9 mouse cellular contexts compared by ENCODE assay signal in genomic region chr7:73772275-73772765, GRCm38 (mm10). TPM values are rescaled to one million over a fixed set of nuclear protein-coding genes. Genes with fewer than 3 reads are reported as not detected.
DNase-seq lines count a peak whose midpoint lies in the region; ATAC-seq and TF ChIP-seq lines count a peak whose summit lies in the region.
"Had no signal": no experiment of that assay in that cellular context is flagged by ENCODE, and none has a peak within 500 bp of the region (broad histone marks: within the 10 kb centered on the region; RNA-seq: fewer than 3 reads in every experiment).

No protein-coding gene starts in this region.

- H3K4me3 ChIP-seq in forebrain, embryonic 14.5 days (ENCODE audit: low read depth, low read length): no peak overlapping the region
- H3K4me3 ChIP-seq in forebrain, embryonic 11.5 days (ENCODE audit: low read depth, low read length): no peak overlapping the region
- H3K4me3 ChIP-seq in midbrain, postnatal 0 days (ENCODE audit: low read depth, low read length): no peak overlapping the region
- no peak overlapping the region for H3K4me3 ChIP-seq in midbrain, embryonic 10.5 days
- no peak overlapping the region for H3K4me3 ChIP-seq in limb, embryonic 13.5 days
- no peak overlapping the region for H3K4me3 ChIP-seq in stomach, embryonic 14.5 days (ENCODE audit: low read depth, low read length)

- peak; percentile 42 for DNase-seq in forebrain, embryonic 14.5 days (ENCODE audit: low spot score)
- no peak for DNase-seq in forebrain, embryonic 11.5 days (ENCODE audit: low spot score)
- DNase-seq in midbrain, postnatal 0 days (ENCODE audit: low spot score): peak; percentile 28
- no peak for DNase-seq in midbrain, embryonic 10.5 days (ENCODE audit: low spot score)
- no peak for DNase-seq in gastrocnemius, adult 8-10 months (ENCODE audit: low spot score in 2 of 2)
- DNase-seq in T-cell, adult 2 months (ENCODE audit: low spot score): no peak

- no peak overlapping the region for H3K27ac ChIP-seq in forebrain, embryonic 14.5 days (ENCODE audit: low read depth, low read length)
- no peak overlapping the region for H3K27ac ChIP-seq in forebrain, embryonic 11.5 days (ENCODE audit: low read depth, low read length)
- H3K27ac ChIP-seq in midbrain, postnatal 0 days (ENCODE audit: low read depth, low read length): no peak overlapping the region
- no peak overlapping the region for H3K27ac ChIP-seq in midbrain, embryonic 10.5 days (replicated peaks)
- H3K27ac ChIP-seq in limb, embryonic 13.5 days: no peak overlapping the region
- no peak overlapping the region for H3K27ac ChIP-seq in stomach, embryonic 14.5 days (ENCODE audit: low read length)

- no peaks in the 10 kb centered on the region for H3K27me3 ChIP-seq in forebrain, embryonic 14.5 days (replicated peaks; ENCODE audit: control insufficient read depth, insufficient read depth, low read length)
- H3K27me3 ChIP-seq in forebrain, embryonic 11.5 days (ENCODE audit: control insufficient read depth, insufficient read depth, low read length): no peaks in the 10 kb centered on the region
- no peaks in the 10 kb centered on the region for H3K27me3 ChIP-seq in midbrain, postnatal 0 days (ENCODE audit: insufficient read depth, low read length)
- no peaks in the 10 kb centered on the region for H3K27me3 ChIP-seq in midbrain, embryonic 10.5 days (ENCODE audit: low read depth, poor library complexity, severe bottlenecking)
- H3K27me3 ChIP-seq in limb, embryonic 13.5 days: no peaks in the 10 kb centered on the region
- no peaks in the 10 kb centered on the region for H3K27me3 ChIP-seq in stomach, embryonic 14.5 days (ENCODE audit: control insufficient read depth, insufficient read depth, low read length)
- H3K27me3 ChIP-seq: heart, embryonic 12.5 days had no signal

- H3K4me1 ChIP-seq in forebrain, embryonic 14.5 days (ENCODE audit: control insufficient read depth, insufficient read depth, low read length): 0 out of 2 replicates have a peak, but pooled peaks cover 5% of the 10 kb centered on the region
- no peaks in the 10 kb centered on the region for H3K4me1 ChIP-seq in forebrain, embryonic 11.5 days (replicated peaks; ENCODE audit: control insufficient read depth, insufficient read depth, low read length)
- H3K4me1 ChIP-seq in midbrain, postnatal 0 days (ENCODE audit: insufficient read depth, low read length): no peaks in the 10 kb centered on the region
- H3K4me1 ChIP-seq in midbrain, embryonic 10.5 days: peaks cover 4% of the 10 kb centered on the region; the same call in 1 of the 2 replicates
- peaks cover 20% of the 10 kb centered on the region for H3K4me1 ChIP-seq in limb, embryonic 13.5 days
- H3K4me1 ChIP-seq in stomach, embryonic 14.5 days (ENCODE audit: control insufficient read depth, insufficient read depth, low read length): peaks cover 10% of the 10 kb centered on the region; the same call in 1 of the 2 replicates

- H3K9ac ChIP-seq in forebrain, embryonic 14.5 days (ENCODE audit: low read length): no peak overlapping the region
- no peak overlapping the region for H3K9ac ChIP-seq in forebrain, embryonic 11.5 days (ENCODE audit: low read length)
- no peak overlapping the region for H3K9ac ChIP-seq in midbrain, postnatal 0 days (replicated peaks; ENCODE audit: low read length, poor library complexity, severe bottlenecking)
- no peak overlapping the region for H3K9ac ChIP-seq in limb, embryonic 13.5 days
- H3K9ac ChIP-seq in stomach, embryonic 14.5 days (replicated peaks; ENCODE audit: low read depth, low read length): no peak overlapping the region
- H3K9ac ChIP-seq: heart, embryonic 12.5 days had no signal

- no peak overlapping the region for H3K4me2 ChIP-seq in forebrain, embryonic 14.5 days (ENCODE audit: low read length)
- no peak overlapping the region for H3K4me2 ChIP-seq in forebrain, embryonic 11.5 days (ENCODE audit: low read depth, low read length, severe bottlenecking)
- no peak overlapping the region for H3K4me2 ChIP-seq in midbrain, postnatal 0 days (ENCODE audit: low read depth, low read length, poor library complexity, severe bottlenecking)
- peak overlapping the region; percentile 14; the same call in 1 of the 2 replicates for H3K4me2 ChIP-seq in limb, embryonic 13.5 days (replicated peaks)
- no peak overlapping the region for H3K4me2 ChIP-seq in stomach, embryonic 14.5 days (replicated peaks; ENCODE audit: low read depth, low read length)

- WGBS in forebrain, embryonic 14.5 days: 65% methylated on average over 14 of the region's 14 CpGs
- WGBS in forebrain, embryonic 11.5 days: 77% methylated on average over 14 of the region's 14 CpGs
- 65% methylated on average over 14 of the region's 14 CpGs for WGBS in midbrain, postnatal 0 days
- WGBS in midbrain, embryonic 10.5 days: 78% methylated on average over 14 of the region's 14 CpGs
- 52% methylated on average over 14 of the region's 14 CpGs for WGBS in limb, embryonic 13.5 days
- 59% methylated on average over 14 of the region's 14 CpGs for WGBS in stomach, embryonic 14.5 days

- no peaks in the 10 kb centered on the region for H3K9me3 ChIP-seq in forebrain, embryonic 14.5 days (replicated peaks; ENCODE audit: control insufficient read depth, low read length)
- no peaks in the 10 kb centered on the region for H3K9me3 ChIP-seq in forebrain, embryonic 11.5 days (ENCODE audit: control insufficient read depth, low read length)
- no peaks in the 10 kb centered on the region for H3K9me3 ChIP-seq in midbrain, postnatal 0 days (ENCODE audit: low read length)
- H3K9me3 ChIP-seq in midbrain, embryonic 10.5 days (replicated peaks): no peaks in the 10 kb centered on the region
- 0 out of 2 replicates have a peak, but pooled peaks cover 4% of the 10 kb centered on the region for H3K9me3 ChIP-seq in limb, embryonic 13.5 days
- H3K9me3 ChIP-seq in stomach, embryonic 14.5 days (ENCODE audit: control insufficient read depth, low read depth, low read length): no peaks in the 10 kb centered on the region
- H3K9me3 ChIP-seq: heart, embryonic 12.5 days had no signal

- no peak for TF ChIP-seq CTCF in midbrain, postnatal 0 days (IDR thresholded peaks at IDR 0.05)

- no peaks in the 10 kb centered on the region for H3K36me3 ChIP-seq in forebrain, embryonic 14.5 days (ENCODE audit: control insufficient read depth, insufficient read depth, low read length)
- H3K36me3 ChIP-seq in forebrain, embryonic 11.5 days (ENCODE audit: control insufficient read depth, insufficient read depth, low read length): no peaks in the 10 kb centered on the region
- peaks cover 10% of the 10 kb centered on the region; the same call in 1 of the 2 replicates for H3K36me3 ChIP-seq in midbrain, postnatal 0 days (ENCODE audit: insufficient read depth, low read length)
- no peaks in the 10 kb centered on the region for H3K36me3 ChIP-seq in midbrain, embryonic 10.5 days
- H3K36me3 ChIP-seq in limb, embryonic 13.5 days: peaks cover 15% of the 10 kb centered on the region
- peaks cover 11% of the 10 kb centered on the region for H3K36me3 ChIP-seq in stomach, embryonic 14.5 days (ENCODE audit: control insufficient read depth, insufficient read depth, low read length)

- peak; percentile 32; the same call in 1 of the 2 replicates for ATAC-seq in forebrain, embryonic 14.5 days
- ATAC-seq in forebrain, embryonic 11.5 days (replicated peaks; ENCODE audit: low FRiP score): no peak
- no peak for ATAC-seq in midbrain, postnatal 0 days (ENCODE audit: low FRiP score)
- ATAC-seq in limb, embryonic 13.5 days (ENCODE audit: low FRiP score, low read depth): no peak; the same call in 1 of the 2 replicates
- ATAC-seq in stomach, embryonic 14.5 days (ENCODE audit: insufficient number of reproducible peaks, insufficient read depth, low FRiP score, low read depth): peak; percentile 53; the same call in 1 of the 2 replicates

RNA-seq across cellular contexts. Expression of gene Fam174b, which starts 32.2 kb away (rescaled TPM):
- 13.2 and 22.6 TPM in 2 replicates for polyA plus RNA-seq in forebrain, embryonic 14.5 days (2014; fragmentation: Nextera tagmentation; extraction: Ambion mirVana)
- 19.7 and 20.3 TPM in 2 replicates for polyA plus RNA-seq in forebrain, embryonic 11.5 days (2014; fragmentation: Nextera tagmentation; extraction: Ambion mirVana)
- 27.7 and 36.2 TPM in 2 replicates for total RNA-seq in midbrain, postnatal 0 days (2014; rRNA removed)
- 27.2 and 28.9 TPM in 2 replicates for polyA plus RNA-seq in midbrain, postnatal 0 days (2015; fragmentation: Nextera tagmentation; extraction: Ambion mirVana)
- polyA plus RNA-seq in midbrain, embryonic 10.5 days (2016; fragmentation: Nextera tagmentation; extraction: Ambion mirVana): 21.6 and 25.7 TPM in 2 replicates
- 37.4 TPM in 2 replicates for polyA plus RNA-seq in limb, embryonic 13.5 days (2015; fragmentation: Nextera tagmentation; extraction: Ambion mirVana)
- 53.5 and 56.1 TPM in 2 replicates for polyA plus RNA-seq in stomach, embryonic 14.5 days (2014; fragmentation: Nextera tagmentation; extraction: Ambion mirVana)
- total RNA-seq in gastrocnemius, adult 8-10 months (2022): 1 to 10 TPM; 2.2 to 3.8 (median 3.0) TPM

Comparison
In these comparisons a context has a peak if more than half of its experiments do, and no peak if none do; other contexts are left out.
1. ATAC-seq: peak in forebrain, embryonic 14.5 days (single experiment) and stomach, embryonic 14.5 days (single experiment); none in forebrain, embryonic 11.5 days (single experiment), midbrain, postnatal 0 days (single experiment) and limb, embryonic 13.5 days (single experiment).
2. DNase-seq: peak in forebrain, embryonic 14.5 days (single experiment) and midbrain, postnatal 0 days (single experiment); none in forebrain, embryonic 11.5 days (single experiment), midbrain, embryonic 10.5 days (single experiment), gastrocnemius, adult 8-10 months (0 of 2) and T-cell, adult 2 months (single experiment).